Mouse (Mus musculus) E14TG2a.4 (cell line): ENCODE measurements at regions not wholly inside any gene's neighbourhood (a gene's known extent, or its start where the extent isn't known, plus 50 kb on each side); places are given as distances from the start of the nearest gene placed in this dataset.

ENCODE experiments used
- CTCF ChIP-seq: conservative IDR thresholded peaks from 2 replicates; pipeline ENCODE4 v1.5.1; 2014; ENCODE audit warnings: low read length
- NANOG ChIP-seq: IDR thresholded peaks from 2 replicates; pipeline ENCODE4 v1.6.1; 2014; ENCODE audit warnings: borderline replicate concordance, low read length, mixed read lengths

GRCm38 (mm10) chr6:101981656-101982055 is 591.2 kb downstream of the Cntn3 start:
- TF ChIP-seq CTCF, result no peak
- no peak for TF ChIP-seq NANOG
